Mouse (Mus musculus): ENCODE results near the gene Obscn. TPM values are rescaled to one million over a fixed set of nuclear protein-coding genes. Genes with fewer than 3 reads are reported as not detected.
"Not testable (repeated sequence)": the region's sequence is repeated elsewhere in the genome, so short reads cannot be mapped to it uniquely, and the experiment has no call there.

Gene Obscn
- polyA plus RNA-seq, 1 experiment from 2014 or later = 0.42 TPM

- WGBS = under 1% methylated on average over 49 of the region's 49 CpGs
Observed at GRCm38 (mm10) chr11:58954420-58955142, 181.6 kb downstream of the Obscn start, which contains the start of the genes Hist3h2a and Trim17. Gene Hist3h2a (plus strand): TSS chr11:58954685. Gene Trim17 (plus strand): TSS chr11:58954685.

DNA sequence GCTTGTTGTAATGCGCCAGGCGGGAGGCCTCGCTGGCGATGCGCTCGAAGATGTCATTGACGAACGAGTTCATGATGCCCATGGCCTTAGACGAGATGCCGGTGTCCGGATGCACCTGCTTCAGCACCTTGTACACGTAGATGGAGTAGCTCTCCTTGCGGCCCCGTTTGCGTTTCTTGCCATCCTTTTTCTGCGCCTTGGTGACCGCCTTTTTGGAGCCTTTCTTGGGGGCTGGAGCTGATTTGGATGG lies 182.1 kb downstream of the Obscn start:
- ATAC-seq (ENCODE audit: low FRiP score, low read depth) = peak; percentile 30; the same call in 1 of the 2 replicates
- not testable (repeated sequence) for H3K9me3 ChIP-seq

More at GRCm38 (mm10) chr11:58954420-58955142, 181.6 kb downstream of the Obscn start, which contains the start of the genes Hist3h2a and Trim17:
- H3K4me3 ChIP-seq = peak within 1 kb of the TSS; percentile 71
- peak within 1 kb of the TSS; percentile 91 for H3K4me2 ChIP-seq (replicated peaks)
- peak within 1 kb of the TSS; percentile 87 for H3K9ac ChIP-seq
- no peaks in the 10 kb centered on the region for H3K9me3 ChIP-seq
- H3K27me3 ChIP-seq (replicated peaks) = no peaks in the 10 kb centered on the region
- peaks cover 31% of the 10 kb centered on the region for H3K4me1 ChIP-seq
- H3K27ac ChIP-seq = peak within 1 kb of the TSS; percentile 98
- peaks cover 10% of the 10 kb centered on the region; the same call in 1 of the 2 replicates for H3K36me3 ChIP-seq
- ATAC-seq (ENCODE audit: low FRiP score, low read depth) = peak; percentile 90

DNA sequence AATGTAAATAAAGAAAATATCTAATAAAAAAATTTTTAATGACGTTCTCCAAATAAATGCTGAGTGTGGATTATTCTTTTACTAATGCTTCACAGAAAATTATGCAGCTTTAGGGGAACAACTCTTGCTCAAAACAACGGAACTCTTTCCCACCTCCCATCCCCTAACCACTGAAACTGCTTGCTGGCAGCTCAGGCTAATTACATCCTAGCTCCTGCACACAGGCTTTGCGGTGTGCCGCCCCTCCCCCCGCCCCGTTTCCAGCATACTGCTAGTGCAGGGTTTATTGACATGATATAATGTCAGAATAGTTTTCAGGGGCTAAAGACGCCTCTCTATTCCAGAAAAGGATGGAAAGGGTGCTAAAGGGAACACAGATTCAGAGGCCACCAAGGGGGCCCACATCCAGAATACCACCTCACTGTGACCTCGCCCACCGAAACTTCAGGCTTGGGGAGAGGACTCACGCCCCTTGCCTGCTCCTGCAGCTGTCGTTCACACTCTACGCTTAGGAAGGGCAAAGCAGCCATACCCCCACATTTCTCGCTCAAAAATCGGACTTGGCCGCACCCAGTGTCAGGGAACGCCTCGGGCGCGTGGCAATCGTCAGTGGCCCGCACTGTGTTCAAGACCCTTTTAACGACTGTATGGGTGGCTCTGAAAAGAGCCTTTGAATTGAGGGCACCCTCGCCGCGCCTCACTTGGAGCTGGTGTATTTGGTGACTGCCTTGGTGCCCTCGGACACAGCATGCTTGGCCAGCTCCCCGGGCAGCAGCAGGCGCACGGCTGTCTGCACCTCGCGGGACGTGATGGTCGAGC lies 182.6 kb downstream of the Obscn start:
- H3K27ac ChIP-seq = peak overlapping the region; percentile 98
- H3K4me1 ChIP-seq = peaks cover 26% of the 10 kb centered on the region
- H3K36me3 ChIP-seq = peaks cover 10% of the 10 kb centered on the region; the same call in 1 of the 2 replicates
- peak overlapping the region; percentile 71 for H3K4me3 ChIP-seq
- no peaks in the 10 kb centered on the region for H3K9me3 ChIP-seq
- peak overlapping the region; percentile 85 for H3K9ac ChIP-seq
- WGBS = under 1% methylated on average over 33 of the region's 33 CpGs
- peak overlapping the region; percentile 91 for H3K4me2 ChIP-seq (replicated peaks)
- ATAC-seq (ENCODE audit: low FRiP score, low read depth) = peak; percentile 8
- H3K27me3 ChIP-seq (replicated peaks) = no peaks in the 10 kb centered on the region

More for the DNA sequence above, 182.1 kb downstream of the Obscn start:
- Histone ChIP-seq H3K27ac (peak overlapping the region; percentile 98), H3K9ac (peak overlapping the region; percentile 85), H3K4me3 (peak overlapping the region; percentile 71), H3K4me2 (replicated peaks) (peak overlapping the region; percentile 91), H3K4me1 (peaks cover 26% of the 10 kb centered on the region)
- under 1% methylated on average over 17 of the region's 17 CpGs for WGBS
- not testable (repeated sequence) for H3K36me3 ChIP-seq; H3K27me3 ChIP-seq (replicated peaks)

DNA sequence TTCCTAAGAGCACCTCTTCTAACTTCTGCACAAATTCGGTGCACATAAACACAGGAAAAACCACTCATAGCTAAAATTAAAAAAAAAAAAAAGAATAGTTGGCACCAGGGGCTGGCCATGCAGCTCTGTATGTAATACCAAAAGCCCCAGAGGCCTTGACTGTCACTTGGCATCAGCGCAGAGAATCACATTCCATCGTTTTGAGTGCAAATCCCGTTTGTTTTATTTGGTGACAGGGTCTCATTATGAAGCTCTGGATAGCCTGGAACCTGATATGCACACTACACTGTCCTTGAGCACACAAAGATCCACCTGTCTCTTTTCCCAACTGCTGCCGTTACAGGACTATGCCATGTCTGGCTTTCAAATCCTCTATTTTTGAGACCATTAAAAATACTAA lies 185.0 kb downstream of the Obscn start:
- no peak for ATAC-seq (ENCODE audit: low FRiP score, low read depth)
- Histone ChIP-seq H3K36me3 (no peaks in the 10 kb centered on the region), H3K9me3 (no peaks in the 10 kb centered on the region), H3K4me1 (peaks cover 11% of the 10 kb centered on the region), H3K27me3 (replicated peaks) (no peaks in the 10 kb centered on the region), H3K4me2 (replicated peaks) (peak overlapping the region; percentile 66), H3K9ac (0 out of 2 replicates have a peak overlapping the region, but pooled peaks have one; percentile 70), H3K4me3 (no peak overlapping the region), H3K27ac (no peak overlapping the region)
- 80% methylated on average over 5 of the region's 5 CpGs for WGBS

GRCm38 (mm10) chr11:58949480-58950431 lies 186.4 kb downstream of the Obscn start:
- Histone ChIP-seq H3K27me3 (replicated peaks) (no peaks in the 10 kb centered on the region), H3K36me3 (no peaks in the 10 kb centered on the region), H3K4me1 (peaks cover 10% of the 10 kb centered on the region), H3K9me3 (no peaks in the 10 kb centered on the region), H3K4me2 (replicated peaks) (peak overlapping the region; percentile 66), H3K9ac (peak overlapping the region; percentile 70), H3K4me3 (peak overlapping the region; percentile 46), H3K27ac (peak overlapping the region; percentile 92)
- WGBS = 3% methylated on average over 20 of the region's 20 CpGs
- peak; percentile 45 for ATAC-seq (ENCODE audit: low FRiP score, low read depth)

DNA sequence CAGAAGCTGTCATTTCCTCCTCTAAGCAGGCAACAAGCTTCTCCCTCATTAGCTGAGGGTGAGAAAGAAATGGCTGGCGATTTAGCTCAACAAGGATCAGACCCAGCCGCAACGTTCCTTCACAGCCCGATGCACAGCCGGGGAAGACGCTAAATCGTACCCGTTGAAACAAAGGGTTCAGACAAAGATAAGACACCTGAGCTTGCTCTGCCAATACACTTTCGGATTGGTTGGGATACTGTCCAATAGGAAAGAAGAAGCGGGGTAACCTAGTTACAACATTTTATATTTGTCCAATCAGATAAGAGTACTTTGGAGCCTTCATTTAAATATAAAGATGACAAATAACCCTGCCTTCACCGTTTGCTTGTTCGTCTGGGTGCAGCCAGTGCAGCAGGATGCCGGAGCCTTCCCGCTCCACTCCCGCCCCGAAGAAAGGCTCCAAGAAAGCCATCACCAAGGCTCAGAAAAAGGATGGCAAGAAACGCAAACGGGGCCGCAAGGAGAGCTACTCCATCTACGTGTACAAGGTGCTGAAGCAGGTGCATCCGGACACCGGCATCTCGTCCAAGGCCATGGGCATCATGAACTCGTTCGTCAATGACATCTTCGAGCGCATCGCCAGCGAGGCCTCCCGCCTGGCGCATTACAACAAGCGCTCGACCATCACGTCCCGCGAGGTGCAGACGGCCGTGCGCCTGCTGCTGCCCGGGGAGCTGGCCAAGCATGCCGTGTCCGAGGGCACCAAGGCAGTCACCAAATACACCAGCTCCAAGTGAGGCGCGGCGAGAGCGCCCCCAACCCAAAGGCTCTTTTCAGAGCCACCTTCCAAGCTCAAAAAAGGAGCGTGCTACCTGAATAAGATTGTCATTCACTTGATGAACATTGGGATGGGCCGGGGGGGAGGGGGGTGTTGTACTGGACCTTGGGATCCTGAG lies 187.4 kb downstream of the Obscn start, which contains the start of gene Hist3h2ba:
Gene Hist3h2ba (plus strand): TSS at position 379 of the 938 bp plus-strand sequence.
- Histone ChIP-seq H3K4me1 (peaks cover 12% of the 10 kb centered on the region), H3K4me3 (peak within 1 kb of the TSS; percentile 46), H3K4me2 (replicated peaks) (peak within 1 kb of the TSS; percentile 66), H3K9ac (peak within 1 kb of the TSS; percentile 70), H3K27ac (peak within 1 kb of the TSS; percentile 92), H3K9me3 (no peaks in the 10 kb centered on the region), H3K27me3 (replicated peaks) (no peaks in the 10 kb centered on the region), H3K36me3 (no peaks in the 10 kb centered on the region)
- peak; percentile 91 for ATAC-seq (ENCODE audit: low FRiP score, low read depth)
- WGBS = under 1% methylated on average over 48 of the region's 48 CpGs

GRCm38 (mm10) chr11:58947798-58948528 lies 188.2 kb downstream of the Obscn start:
- Histone ChIP-seq H3K27ac (peak overlapping the region; percentile 83), H3K4me1 (peaks cover 14% of the 10 kb centered on the region), H3K9ac (peak overlapping the region; percentile 63), H3K36me3 (no peaks in the 10 kb centered on the region), H3K4me3 (peak overlapping the region; percentile 38), H3K4me2 (replicated peaks) (peak overlapping the region; percentile 66), H3K27me3 (replicated peaks) (no peaks in the 10 kb centered on the region), H3K9me3 (no peaks in the 10 kb centered on the region)
- peak; percentile 70 for ATAC-seq (ENCODE audit: low FRiP score, low read depth)
- WGBS = 19% methylated on average over 23 of the region's 23 CpGs

DNA sequence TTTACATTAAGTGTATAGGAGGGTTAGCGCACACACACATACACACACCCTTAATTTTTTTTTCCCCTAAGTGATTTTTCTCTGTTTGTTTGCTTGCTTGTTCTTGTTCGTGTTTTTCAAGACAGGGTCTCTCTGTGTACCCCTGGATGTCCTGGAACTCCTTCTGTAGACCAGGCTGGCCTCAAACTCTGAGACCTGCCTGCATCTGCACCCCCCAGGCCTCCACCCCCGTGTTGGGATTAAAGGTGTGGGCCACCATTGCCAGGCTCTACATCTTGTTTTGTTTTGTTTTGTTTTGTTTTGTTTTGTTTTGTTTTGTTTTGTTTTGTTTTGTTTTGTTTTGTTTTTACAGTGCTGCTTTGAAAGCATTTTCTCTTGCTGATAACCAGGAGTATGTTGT lies 188.9 kb downstream of the Obscn start:
- Histone ChIP-seq H3K9ac (0 out of 2 replicates have a peak overlapping the region, but pooled peaks have one; percentile 63), H3K27me3 (replicated peaks) (no peaks in the 10 kb centered on the region), H3K27ac (peak overlapping the region; percentile 83; the same call in 1 of the 2 replicates), H3K4me3 (0 out of 2 replicates have a peak overlapping the region, but pooled peaks have one; percentile 38), H3K4me1 (peaks cover 11% of the 10 kb centered on the region), H3K9me3 (no peaks in the 10 kb centered on the region), H3K36me3 (no peaks in the 10 kb centered on the region), H3K4me2 (replicated peaks) (peak overlapping the region; percentile 66)
- 84% methylated on average over 3 of the region's 3 CpGs for WGBS
- ATAC-seq (ENCODE audit: low FRiP score, low read depth) = no peak

All from neural tube, embryonic 12.5 days (tissue).